Mouse (Mus musculus): ENCODE results near the gene Dap. TPM values are rescaled to one million over a fixed set of nuclear protein-coding genes. Genes with fewer than 3 reads are reported as not detected.

Dap gene
- 56.1 and 63.4 TPM in 2 replicates for polyA plus RNA-seq (2014; fragmentation: Nextera tagmentation; extraction: Ambion mirVana)

DNA sequence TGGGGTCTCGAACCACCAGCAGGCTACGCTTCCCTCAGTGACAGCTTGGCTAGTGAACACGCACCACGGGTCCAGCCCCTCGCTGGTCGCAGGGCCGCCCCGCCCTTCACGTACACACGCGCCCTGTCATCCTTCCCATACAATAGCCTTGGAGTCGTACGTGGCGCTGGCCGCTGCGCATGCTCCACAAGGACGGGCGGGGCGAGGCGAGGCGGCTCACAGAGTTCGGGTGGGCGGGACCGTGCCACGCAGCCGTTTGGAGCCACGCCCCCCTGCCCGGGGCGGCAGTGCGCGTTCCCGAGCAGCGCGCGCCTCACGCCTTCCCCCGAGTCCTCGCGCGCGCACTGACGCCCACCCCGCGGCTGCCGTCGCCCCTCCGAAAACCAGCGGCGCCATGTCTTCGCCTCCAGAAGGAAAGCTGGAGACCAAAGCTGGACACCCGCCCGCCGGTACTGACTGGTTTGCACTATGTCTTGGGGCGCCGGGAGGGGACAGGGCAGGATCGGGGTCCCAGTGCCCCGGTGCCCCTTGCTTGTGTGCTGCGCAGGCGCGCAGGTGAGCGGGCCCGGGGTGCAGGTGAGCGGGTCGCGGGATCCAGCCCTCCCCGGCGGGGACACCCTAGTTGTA, at the start of gene Dap:
Gene Dap (plus strand): TSS at position 180 of the 627 bp plus-strand sequence.
- no peaks in the 10 kb centered on the region for H3K36me3 ChIP-seq (ENCODE audit: control insufficient read depth, insufficient read depth, low read length)
- WGBS, result under 1% methylated on average over 67 of the region's 67 CpGs
- H3K9ac ChIP-seq (ENCODE audit: low read length), result peak within 1 kb of the TSS; percentile 92
- peak; percentile 99 for ATAC-seq (ENCODE audit: insufficient number of reproducible peaks, insufficient read depth, low FRiP score, low read depth)
- peaks cover 11 to 13% of the 10 kb centered on the region in 2 experiments; a peak in 3 of 4 replicates for H3K4me1 ChIP-seq (ENCODE audit: control insufficient read depth in 2 of 2, insufficient read depth in 2 of 2, low read length in 2 of 2)
- H3K9me3 ChIP-seq (ENCODE audit: control insufficient read depth, low read length), result no peaks in the 10 kb centered on the region
- H3K27me3 ChIP-seq (ENCODE audit: control insufficient read depth, insufficient read depth, low read length), result no peaks in the 10 kb centered on the region
- H3K27ac ChIP-seq (replicated peaks in 1 of 2; ENCODE audit: control insufficient read depth in 1 of 2, insufficient read depth in 1 of 2, low read depth in 2 of 2, low read length in 2 of 2), result peak within 1 kb of the TSS; percentile 63 to 68
- peak within 1 kb of the TSS; percentile 77 for H3K4me2 ChIP-seq (ENCODE audit: low read length)
- H3K4me3 ChIP-seq (ENCODE audit: control insufficient read depth in 1 of 2, insufficient read depth in 1 of 2, low read depth in 1 of 2, low read length in 2 of 2), result peak within 1 kb of the TSS; percentile 78 to 99

DNA sequence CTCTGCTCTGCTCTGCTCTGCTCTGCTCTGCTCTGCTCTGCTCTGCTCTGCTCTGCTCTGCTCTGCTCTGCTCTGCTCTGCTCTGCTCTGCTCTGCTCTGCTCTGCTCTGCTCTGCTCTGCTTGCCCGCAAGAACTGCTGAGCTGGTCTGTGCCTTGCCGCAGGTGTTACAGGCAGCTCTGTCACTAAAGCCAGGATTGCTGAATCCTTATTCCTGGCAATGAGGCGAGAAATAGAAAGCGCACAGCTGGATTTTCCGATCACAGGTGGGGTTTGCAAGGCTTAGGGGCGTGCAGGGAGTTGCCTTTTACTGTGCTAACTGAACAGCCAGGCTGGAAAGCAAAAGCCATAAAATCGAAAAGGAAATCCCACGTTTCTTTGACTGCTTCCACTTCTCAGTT, 47.5 kb upstream of the Dap start:
- no peak for ATAC-seq (ENCODE audit: insufficient number of reproducible peaks, insufficient read depth, low FRiP score, low read depth)
- Histone ChIP-seq H3K27me3 (ENCODE audit: control insufficient read depth, insufficient read depth, low read length) (no peaks in the 10 kb centered on the region), H3K4me1 (ENCODE audit: control insufficient read depth in 2 of 2, insufficient read depth in 2 of 2, low read length in 2 of 2) (no peaks in the 10 kb centered on the region), H3K4me3 (ENCODE audit: control insufficient read depth in 1 of 2, insufficient read depth in 1 of 2, low read depth in 1 of 2, low read length in 2 of 2) (no peak overlapping the region), H3K9me3 (ENCODE audit: control insufficient read depth, low read length) (no peaks in the 10 kb centered on the region), H3K4me2 (ENCODE audit: low read length) (no peak overlapping the region), H3K36me3 (ENCODE audit: control insufficient read depth, insufficient read depth, low read length) (no peaks in the 10 kb centered on the region), H3K27ac (replicated peaks in 1 of 2; ENCODE audit: control insufficient read depth in 1 of 2, insufficient read depth in 1 of 2, low read depth in 2 of 2, low read length in 2 of 2) (no peak overlapping the region), H3K9ac (ENCODE audit: low read length) (no peak overlapping the region)
- 55% methylated on average over 8 of the region's 8 CpGs for WGBS

- Histone ChIP-seq H3K36me3 (ENCODE audit: control insufficient read depth, insufficient read depth, low read length) (no peaks in the 10 kb centered on the region), H3K4me1 (ENCODE audit: control insufficient read depth in 2 of 2, insufficient read depth in 2 of 2, low read length in 2 of 2) (peaks cover 0 to 4% of the 10 kb centered on the region in 2 experiments; a peak in 1 of 4 replicates), H3K27ac (replicated peaks in 1 of 2; ENCODE audit: control insufficient read depth in 1 of 2, insufficient read depth in 1 of 2, low read depth in 2 of 2, low read length in 2 of 2) (no peak overlapping the region), H3K27me3 (ENCODE audit: control insufficient read depth, insufficient read depth, low read length) (no peaks in the 10 kb centered on the region), H3K4me2 (ENCODE audit: low read length) (no peak overlapping the region), H3K4me3 (ENCODE audit: control insufficient read depth in 1 of 2, insufficient read depth in 1 of 2, low read depth in 1 of 2, low read length in 2 of 2) (no peak overlapping the region), H3K9me3 (ENCODE audit: control insufficient read depth, low read length) (no peaks in the 10 kb centered on the region), H3K9ac (ENCODE audit: low read length) (no peak overlapping the region)
- WGBS, result 64% methylated on average over 12 of the region's 12 CpGs
- ATAC-seq (ENCODE audit: insufficient number of reproducible peaks, insufficient read depth, low FRiP score, low read depth), result no peak
These were observed 39.3 kb upstream of the Dap start for GRCm38 (mm10) chr15:31184651-31185443.

GRCm38 (mm10) chr15:31185506-31185905, 38.6 kb upstream of the Dap start:
- no peak overlapping the region for H3K9ac ChIP-seq (ENCODE audit: low read length)
- no peaks in the 10 kb centered on the region for H3K9me3 ChIP-seq (ENCODE audit: control insufficient read depth, low read length)
- no peaks in the 10 kb centered on the region for H3K27me3 ChIP-seq (ENCODE audit: control insufficient read depth, insufficient read depth, low read length)
- peaks cover 0 to 4% of the 10 kb centered on the region in 2 experiments; a peak in 1 of 4 replicates for H3K4me1 ChIP-seq (ENCODE audit: control insufficient read depth in 2 of 2, insufficient read depth in 2 of 2, low read length in 2 of 2)
- 81% methylated on average over 5 of the region's 5 CpGs for WGBS
- no peak overlapping the region for H3K4me2 ChIP-seq (ENCODE audit: low read length)
- H3K4me3 ChIP-seq (ENCODE audit: control insufficient read depth in 1 of 2, insufficient read depth in 1 of 2, low read depth in 1 of 2, low read length in 2 of 2), result no peak overlapping the region
- ATAC-seq (ENCODE audit: insufficient number of reproducible peaks, insufficient read depth, low FRiP score, low read depth), result no peak
- H3K27ac ChIP-seq (replicated peaks in 1 of 2; ENCODE audit: control insufficient read depth in 1 of 2, insufficient read depth in 1 of 2, low read depth in 2 of 2, low read length in 2 of 2), result no peak overlapping the region
- H3K36me3 ChIP-seq (ENCODE audit: control insufficient read depth, insufficient read depth, low read length), result no peaks in the 10 kb centered on the region

GRCm38 (mm10) chr15:31186371-31186901, 37.7 kb upstream of the Dap start:
- Histone ChIP-seq H3K4me2 (ENCODE audit: low read length) (no peak overlapping the region), H3K4me1 (ENCODE audit: control insufficient read depth in 2 of 2, insufficient read depth in 2 of 2, low read length in 2 of 2) (peaks cover 0 to 4% of the 10 kb centered on the region in 2 experiments; a peak in 1 of 4 replicates), H3K9me3 (ENCODE audit: control insufficient read depth, low read length) (no peaks in the 10 kb centered on the region), H3K27ac (replicated peaks in 1 of 2; ENCODE audit: control insufficient read depth in 1 of 2, insufficient read depth in 1 of 2, low read depth in 2 of 2, low read length in 2 of 2) (peak overlapping the region in 1 of 2 experiments; percentile 45; a peak in 1 of 4 replicates), H3K9ac (ENCODE audit: low read length) (no peak overlapping the region), H3K36me3 (ENCODE audit: control insufficient read depth, insufficient read depth, low read length) (no peaks in the 10 kb centered on the region), H3K4me3 (ENCODE audit: control insufficient read depth in 1 of 2, insufficient read depth in 1 of 2, low read depth in 1 of 2, low read length in 2 of 2) (no peak overlapping the region), H3K27me3 (ENCODE audit: control insufficient read depth, insufficient read depth, low read length) (no peaks in the 10 kb centered on the region)
- 73% methylated on average over 6 of the region's 6 CpGs for WGBS
- no peak for ATAC-seq (ENCODE audit: insufficient number of reproducible peaks, insufficient read depth, low FRiP score, low read depth)

DNA sequence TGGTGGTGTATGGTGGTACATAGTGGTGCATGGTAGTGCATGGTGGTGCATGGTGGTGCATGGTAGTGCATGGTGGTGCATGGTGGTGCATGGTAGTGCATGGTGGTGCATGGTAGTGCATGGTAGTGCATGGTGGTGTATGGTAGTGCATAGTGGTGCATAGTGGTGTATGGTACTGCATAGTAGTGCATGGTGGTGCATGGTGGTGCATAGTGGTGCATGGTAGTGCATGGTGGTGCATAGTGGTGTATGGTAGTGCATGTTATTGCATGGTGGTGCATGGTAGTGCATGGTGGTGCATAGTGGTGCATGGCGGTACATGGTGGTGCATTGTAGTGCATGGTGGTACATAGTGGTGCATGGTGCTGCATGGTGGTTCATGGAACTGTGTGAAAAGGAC, 31.6 kb upstream of the Dap start:
- no peaks in the 10 kb centered on the region for H3K36me3 ChIP-seq (ENCODE audit: control insufficient read depth, insufficient read depth, low read length)
- WGBS, result 95% methylated on average over 1 of the region's 1 CpGs
- ATAC-seq (ENCODE audit: insufficient number of reproducible peaks, insufficient read depth, low FRiP score, low read depth), result no peak
- no peaks in the 10 kb centered on the region for H3K4me1 ChIP-seq (ENCODE audit: control insufficient read depth in 2 of 2, insufficient read depth in 2 of 2, low read length in 2 of 2)
- H3K27me3 ChIP-seq (ENCODE audit: control insufficient read depth, insufficient read depth, low read length), result no peaks in the 10 kb centered on the region
- no peak overlapping the region for H3K9ac ChIP-seq (ENCODE audit: low read length)
- no peak overlapping the region for H3K4me3 ChIP-seq (ENCODE audit: control insufficient read depth in 1 of 2, insufficient read depth in 1 of 2, low read depth in 1 of 2, low read length in 2 of 2)
- H3K4me2 ChIP-seq (ENCODE audit: low read length), result no peak overlapping the region
- no peaks in the 10 kb centered on the region for H3K9me3 ChIP-seq (ENCODE audit: control insufficient read depth, low read length)
- no peak overlapping the region for H3K27ac ChIP-seq (replicated peaks in 1 of 2; ENCODE audit: control insufficient read depth in 1 of 2, insufficient read depth in 1 of 2, low read depth in 2 of 2, low read length in 2 of 2)

DNA sequence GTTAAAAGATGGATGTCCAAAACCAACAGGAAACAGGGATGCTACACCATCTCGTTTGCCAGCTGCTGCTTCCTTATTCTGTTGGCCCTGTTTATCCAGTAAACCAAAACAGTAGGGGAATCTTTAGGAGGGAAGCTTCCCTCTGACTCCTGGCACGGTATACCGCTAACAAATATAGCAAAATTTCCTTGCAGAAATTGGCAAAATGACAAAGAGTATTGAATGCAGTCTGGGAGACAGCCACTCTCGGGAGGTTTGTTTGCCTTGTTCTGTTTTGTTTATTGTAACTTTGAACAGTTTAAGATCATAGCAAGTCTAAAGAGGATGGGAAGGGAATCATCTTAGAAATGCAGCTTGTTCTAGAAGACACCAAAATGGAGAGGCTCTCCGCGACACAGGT, 28.3 kb upstream of the Dap start:
- H3K27me3 ChIP-seq (ENCODE audit: control insufficient read depth, insufficient read depth, low read length), result no peaks in the 10 kb centered on the region
- no peak overlapping the region for H3K4me3 ChIP-seq (ENCODE audit: control insufficient read depth in 1 of 2, insufficient read depth in 1 of 2, low read depth in 1 of 2, low read length in 2 of 2)
- H3K36me3 ChIP-seq (ENCODE audit: control insufficient read depth, insufficient read depth, low read length), result no peaks in the 10 kb centered on the region
- 0 out of 2 replicates have a peak, but pooled peaks cover 3% of the 10 kb centered on the region for H3K9me3 ChIP-seq (ENCODE audit: control insufficient read depth, low read length)
- no peak overlapping the region for H3K4me2 ChIP-seq (ENCODE audit: low read length)
- H3K9ac ChIP-seq (ENCODE audit: low read length), result no peak overlapping the region
- WGBS, result 78% methylated on average over 6 of the region's 6 CpGs
- ATAC-seq (ENCODE audit: insufficient number of reproducible peaks, insufficient read depth, low FRiP score, low read depth), result no peak
- H3K4me1 ChIP-seq (ENCODE audit: control insufficient read depth in 2 of 2, insufficient read depth in 2 of 2, low read length in 2 of 2), result no peaks in the 10 kb centered on the region
- no peak overlapping the region for H3K27ac ChIP-seq (replicated peaks in 1 of 2; ENCODE audit: control insufficient read depth in 1 of 2, insufficient read depth in 1 of 2, low read depth in 2 of 2, low read length in 2 of 2)

Data from heart, embryonic 14.5 days (tissue).